Mouse (Mus musculus): ENCODE data around the gene Kpna1. TPM values are rescaled to one million over a fixed set of nuclear protein-coding genes. Genes with fewer than 3 reads are reported as not detected.

The Kpna1 gene
- 26.0 and 35.9 TPM in 2 replicates for polyA plus RNA-seq (2012; ENCODE audit: low replicate concordance)

DNA sequence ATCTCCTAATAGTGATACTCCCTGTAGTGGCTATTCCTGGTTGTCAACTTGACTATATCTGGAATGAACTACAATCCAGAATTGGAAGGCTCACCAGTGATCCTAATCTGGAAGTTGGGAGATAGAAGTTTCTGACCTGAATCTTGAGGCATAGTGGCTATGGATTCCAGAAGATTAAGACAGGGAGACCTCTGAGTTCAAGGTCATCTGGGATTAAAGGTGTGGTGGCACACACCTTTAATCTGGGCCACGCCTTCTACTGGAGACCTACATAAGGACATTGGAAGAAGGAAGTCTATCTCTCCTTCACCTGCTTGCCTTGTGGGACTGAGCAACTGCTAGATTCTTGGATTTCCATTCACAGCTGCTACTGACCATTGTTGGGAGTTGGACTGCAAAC is at the start of gene Kpna1:
Gene Kpna1 (plus strand): TSS at position 301 of the 400 bp plus-strand sequence.

DNA sequence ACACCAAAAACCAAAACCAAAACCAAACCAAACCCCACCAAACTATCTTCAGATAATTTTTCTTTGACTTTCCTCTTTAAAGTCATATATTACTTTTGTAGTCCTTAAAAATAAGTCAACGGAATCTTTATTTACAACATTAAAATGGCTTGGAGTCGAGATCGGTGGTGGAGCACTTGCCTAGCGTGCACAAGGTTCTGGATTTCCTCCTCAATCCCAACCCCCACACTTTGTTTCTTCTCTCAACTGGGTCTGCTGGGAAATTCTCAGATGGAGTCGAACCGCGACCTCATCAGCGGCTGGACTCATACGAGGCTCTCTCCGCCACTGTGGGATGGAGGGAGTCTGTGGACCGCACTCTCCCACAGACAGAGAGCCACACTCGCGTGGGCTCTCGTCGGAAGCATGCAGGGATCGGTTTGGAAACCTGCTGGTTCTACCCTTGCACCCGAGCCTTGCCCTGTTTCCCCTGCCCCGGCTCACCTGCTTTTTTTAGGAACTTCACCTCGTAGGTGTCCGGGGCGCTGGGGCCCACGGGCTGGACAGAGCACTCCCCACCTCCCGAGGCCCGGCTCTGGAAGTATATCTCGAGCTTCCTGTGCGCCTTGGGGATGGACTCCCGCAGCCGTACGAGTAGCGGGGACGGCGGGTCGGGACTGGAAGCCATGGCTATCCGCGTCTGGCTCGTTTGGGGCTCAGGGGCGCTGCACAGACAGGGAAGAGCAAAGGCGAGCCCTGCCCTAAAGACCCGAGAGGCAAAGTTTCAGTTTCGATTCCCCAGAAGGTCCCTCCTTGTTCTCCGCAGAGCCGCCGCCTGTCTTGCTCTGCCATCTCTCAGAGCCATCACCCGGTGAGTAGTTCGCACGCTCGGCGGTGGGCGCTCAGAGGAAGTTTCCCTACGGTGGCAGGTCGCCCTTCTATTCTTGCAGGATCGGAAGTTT is 40.1 kb upstream of the Kpna1 start, which contains the start of the genes Parp9 and Dtx3l:
Gene Parp9 (plus strand): TSS at position 260 of the 941 bp plus-strand sequence.
Gene Dtx3l (minus strand): TSS at position 941 of the 941 bp plus-strand sequence.

DNA sequence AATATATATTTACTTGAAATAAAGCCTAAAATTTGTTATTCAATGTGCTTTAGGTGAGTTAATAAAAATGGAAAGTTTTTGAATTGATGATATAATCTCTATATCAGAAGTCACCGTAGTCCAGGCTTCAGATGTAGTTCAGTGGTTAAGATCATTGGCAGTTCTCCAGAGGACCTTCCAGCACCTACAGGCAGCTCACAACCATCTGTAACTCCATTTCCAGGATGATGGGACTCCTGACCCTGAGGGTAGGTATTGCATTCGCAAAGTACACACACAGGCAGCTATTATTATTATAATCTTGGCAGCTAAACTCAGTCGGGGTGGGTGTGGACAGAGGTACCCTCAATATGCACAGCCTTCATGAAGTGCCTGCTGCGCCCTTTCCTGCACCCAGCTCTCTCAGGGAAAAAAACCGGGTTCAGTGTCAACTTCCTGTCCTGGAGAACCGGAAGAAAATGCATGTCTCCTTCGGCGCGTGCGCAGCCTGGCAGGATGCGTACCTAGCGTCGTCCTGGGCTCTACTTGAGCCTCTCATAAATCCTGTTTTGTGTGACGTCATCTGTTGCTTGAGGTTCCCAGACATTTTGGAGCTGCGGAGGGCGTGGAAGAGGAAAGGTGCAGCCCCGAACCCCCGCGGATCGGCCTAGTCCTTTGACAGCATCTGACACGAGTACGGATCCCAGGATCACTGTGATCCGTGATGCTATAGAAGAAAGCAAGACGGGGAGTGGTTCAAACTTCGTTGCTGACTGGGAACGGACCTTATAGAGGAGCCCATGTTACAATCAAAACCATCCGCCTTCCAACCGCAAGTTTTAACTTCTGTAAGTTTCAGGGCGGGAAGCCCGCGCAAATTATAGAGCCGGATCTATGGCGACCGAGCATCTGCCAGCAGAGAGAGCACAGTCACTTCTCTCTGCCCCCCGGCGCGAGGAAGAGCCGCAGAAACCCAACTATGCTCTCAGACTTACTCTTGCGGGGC is 62.4 kb downstream of the Kpna1 start, which contains the start of gene Wdr5b:
Gene Wdr5b (plus strand): TSS at position 551 of the 985 bp plus-strand sequence.

DNA sequence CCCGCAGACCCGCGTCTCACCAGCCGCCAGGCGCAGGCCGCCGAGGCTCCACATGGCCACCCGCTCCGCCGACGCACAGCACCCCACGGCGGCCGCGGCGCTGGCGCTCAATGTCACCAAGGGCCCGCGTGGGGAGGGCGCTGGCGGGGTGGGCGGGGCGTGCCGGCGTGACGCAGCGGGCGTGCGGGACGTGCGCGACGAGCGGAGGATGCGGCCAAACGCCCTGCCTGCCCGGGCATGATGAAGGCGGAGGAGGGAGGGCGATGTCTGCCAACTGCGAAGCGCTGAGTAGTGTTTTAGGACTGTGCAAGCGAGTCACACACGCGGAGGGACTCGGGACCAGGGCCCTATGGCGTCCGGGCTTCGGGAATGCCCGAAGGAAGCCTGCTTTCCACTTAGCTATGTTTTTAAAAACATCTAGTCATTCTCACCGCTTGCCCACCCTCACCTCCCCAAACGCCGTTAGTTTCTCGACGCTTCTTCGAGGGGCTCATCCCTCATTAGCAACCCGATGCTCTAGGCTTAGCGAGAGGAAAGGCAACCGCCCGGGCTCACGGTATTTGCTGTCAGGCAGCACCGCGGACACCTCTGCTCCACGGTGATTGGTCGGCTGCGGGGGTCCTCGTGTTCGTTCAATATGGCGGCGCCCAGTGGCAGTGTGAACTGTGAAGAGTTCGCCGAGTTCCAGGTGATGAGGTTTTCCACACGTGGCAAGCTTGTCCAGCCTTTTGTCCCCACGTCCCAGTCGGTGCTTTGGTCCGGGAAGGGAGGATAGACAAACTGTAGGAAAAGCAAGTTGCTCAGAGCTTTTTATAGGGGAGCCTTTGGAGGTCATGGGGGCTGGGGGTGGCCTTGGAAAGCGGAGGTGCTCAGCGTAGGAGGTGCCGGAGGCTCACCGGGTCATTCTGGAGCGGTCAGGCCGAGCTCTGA is 93.2 kb downstream of the Kpna1 start, which contains the start of the genes Fam162a and Ccdc58:
Gene Fam162a (minus strand): TSS at position 145 of the 930 bp plus-strand sequence.
Gene Ccdc58 (plus strand): TSS at position 236 of the 930 bp plus-strand sequence.

Other genes starting within 250 kb of the Kpna1 start
- gene Dirc2, start 209.4 kb upstream of the Kpna1 start, polyA plus RNA-seq (2012; ENCODE audit: low replicate concordance): 5.0 and 5.2 TPM in 2 replicates
- 10.8 and 10.9 TPM in 2 replicates for gene Hspbap1, start 208.4 kb upstream of the Kpna1 start, polyA plus RNA-seq (2012; ENCODE audit: low replicate concordance)
- 8.1 and 9.4 TPM in 2 replicates for gene Parp14, start 107.2 kb upstream of the Kpna1 start, polyA plus RNA-seq (2012; ENCODE audit: low replicate concordance)
- 1.4 and 6.4 TPM in 2 replicates for gene Parp9, start 40.3 kb upstream of the Kpna1 start, polyA plus RNA-seq (2012; ENCODE audit: low replicate concordance)
- gene Dtx3l, start 39.6 kb upstream of the Kpna1 start, polyA plus RNA-seq (2012; ENCODE audit: low replicate concordance): 3.0 and 4.9 TPM in 2 replicates
- 0.10 and 1.1 TPM in 2 replicates for gene Wdr5b, start 62.4 kb downstream of the Kpna1 start, polyA plus RNA-seq (2012; ENCODE audit: low replicate concordance)
- 13.2 and 20.5 TPM in 2 replicates for gene Fam162a, start 92.8 kb downstream of the Kpna1 start, polyA plus RNA-seq (2012; ENCODE audit: low replicate concordance)
- gene Ccdc58, start 92.9 kb downstream of the Kpna1 start, polyA plus RNA-seq (2012; ENCODE audit: low replicate concordance): 1.9 and 4.1 TPM in 2 replicates
- gene Csta1, start 152.5 kb downstream of the Kpna1 start, polyA plus RNA-seq (2012; ENCODE audit: low replicate concordance): not detected in 2 replicates
- gene Stfa2l1, start 178.1 kb downstream of the Kpna1 start, polyA plus RNA-seq (2012; ENCODE audit: low replicate concordance): not detected in 2 replicates
- gene Gm5483, start 205.5 kb downstream of the Kpna1 start, polyA plus RNA-seq (2012; ENCODE audit: low replicate concordance): not detected in 2 replicates
- gene Gm5416, start 231.7 kb downstream of the Kpna1 start, polyA plus RNA-seq (2012; ENCODE audit: low replicate concordance): not detected in 2 replicates
- not detected in 2 replicates for gene 2010005H15Rik, start 242.7 kb downstream of the Kpna1 start, polyA plus RNA-seq (2012; ENCODE audit: low replicate concordance)